Mouse (Mus musculus): ENCODE measurements around the gene Dnah6. TPM values are rescaled to one million over a fixed set of nuclear protein-coding genes. Genes with fewer than 3 reads are reported as not detected.

The Dnah6 gene
- polyA plus RNA-seq, 1 experiment from 2014 or later, result 0.06 TPM

GRCm38 (mm10) chr6:73249851-73250250, 28.4 kb upstream of the Dnah6 start:
- Histone ChIP-seq H3K4me3 (peak overlapping the region; percentile 96; the same call in 1 of the 2 replicates), H3K4me2 (0 out of 2 replicates have a peak overlapping the region, but pooled peaks have one; percentile 76), H3K27ac (no peak overlapping the region), H3K4me1 (peaks cover 11% of the 10 kb centered on the region), H3K9me3 (no peaks in the 10 kb centered on the region), H3K36me3 (0 out of 2 replicates have a peak, but pooled peaks cover 3% of the 10 kb centered on the region), H3K9ac (no peak overlapping the region), H3K27me3 (no peaks in the 10 kb centered on the region)
- WGBS, result 78% methylated on average over 4 of the region's 4 CpGs
- no peak for ATAC-seq (ENCODE audit: insufficient number of reproducible peaks, low FRiP score, low TSS enrichment, low read depth)

- WGBS, result 3% methylated on average over 12 of the region's 12 CpGs
- ATAC-seq (ENCODE audit: insufficient number of reproducible peaks, low FRiP score, low TSS enrichment, low read depth), result no peak
- 0 out of 2 replicates have a peak, but pooled peaks cover 3% of the 10 kb centered on the region for H3K36me3 ChIP-seq
- peak overlapping the region; percentile 96 for H3K4me3 ChIP-seq
- no peaks in the 10 kb centered on the region for H3K9me3 ChIP-seq
- peak overlapping the region; percentile 77; the same call in 1 of the 2 replicates for H3K27ac ChIP-seq
- H3K4me1 ChIP-seq, result peaks cover 7% of the 10 kb centered on the region
- no peaks in the 10 kb centered on the region for H3K27me3 ChIP-seq
- peak overlapping the region; percentile 95 for H3K9ac ChIP-seq
- peak overlapping the region; percentile 76 for H3K4me2 ChIP-seq
Observed at GRCm38 (mm10) chr6:73249049-73249422, 27.6 kb upstream of the Dnah6 start.

GRCm38 (mm10) chr6:73248237-73249048, 27.0 kb upstream of the Dnah6 start, which contains the start of gene Suclg1:
TSS of gene Suclg1 (plus strand) at chr6:73248382.
- Histone ChIP-seq H3K9me3 (no peaks in the 10 kb centered on the region), H3K4me3 (peak within 1 kb of the TSS; percentile 96), H3K36me3 (0 out of 2 replicates have a peak, but pooled peaks cover 3% of the 10 kb centered on the region), H3K4me1 (peaks cover 7% of the 10 kb centered on the region), H3K27ac (peak within 1 kb of the TSS; percentile 77), H3K27me3 (no peaks in the 10 kb centered on the region), H3K9ac (peak within 1 kb of the TSS; percentile 95), H3K4me2 (peak within 1 kb of the TSS; percentile 76)
- peak; percentile 88 for ATAC-seq (ENCODE audit: insufficient number of reproducible peaks, low FRiP score, low TSS enrichment, low read depth)
- under 1% methylated on average over 56 of the region's 58 CpGs for WGBS

GRCm38 (mm10) chr6:73247452-73247851, 26.0 kb upstream of the Dnah6 start:
- Histone ChIP-seq H3K4me1 (peaks cover 7% of the 10 kb centered on the region), H3K4me3 (peak overlapping the region; percentile 96), H3K27me3 (no peaks in the 10 kb centered on the region), H3K27ac (no peak overlapping the region), H3K9me3 (no peaks in the 10 kb centered on the region), H3K4me2 (peak overlapping the region; percentile 76), H3K9ac (no peak overlapping the region), H3K36me3 (0 out of 2 replicates have a peak, but pooled peaks cover 3% of the 10 kb centered on the region)
- ATAC-seq (ENCODE audit: insufficient number of reproducible peaks, low FRiP score, low TSS enrichment, low read depth), result no peak
- 44% methylated on average over 4 of the region's 4 CpGs for WGBS

GRCm38 (mm10) chr6:73246821-73247220, 25.4 kb upstream of the Dnah6 start:
- no peaks in the 10 kb centered on the region for H3K27me3 ChIP-seq
- no peaks in the 10 kb centered on the region for H3K9me3 ChIP-seq
- WGBS, result 80% methylated on average over 2 of the region's 2 CpGs
- H3K36me3 ChIP-seq, result 0 out of 2 replicates have a peak, but pooled peaks cover 3% of the 10 kb centered on the region
- H3K9ac ChIP-seq, result no peak overlapping the region
- ATAC-seq (ENCODE audit: insufficient number of reproducible peaks, low FRiP score, low TSS enrichment, low read depth), result no peak
- H3K4me3 ChIP-seq, result no peak overlapping the region
- H3K27ac ChIP-seq, result no peak overlapping the region
- H3K4me2 ChIP-seq, result no peak overlapping the region
- peaks cover 7% of the 10 kb centered on the region for H3K4me1 ChIP-seq

- H3K9me3 ChIP-seq, result no peaks in the 10 kb centered on the region; the same call in 1 of the 2 replicates
- 66% methylated on average over 3 of the region's 3 CpGs for WGBS
- no peaks in the 10 kb centered on the region for H3K27me3 ChIP-seq
- ATAC-seq (ENCODE audit: insufficient number of reproducible peaks, low FRiP score, low TSS enrichment, low read depth), result no peak
- H3K4me3 ChIP-seq, result no peak overlapping the region
- H3K4me1 ChIP-seq, result no peaks in the 10 kb centered on the region
- no peak overlapping the region for H3K27ac ChIP-seq
- no peak overlapping the region for H3K4me2 ChIP-seq
- H3K9ac ChIP-seq, result no peak overlapping the region
- no peaks in the 10 kb centered on the region for H3K36me3 ChIP-seq
Observed at GRCm38 (mm10) chr6:73235650-73236049, 14.2 kb upstream of the Dnah6 start.

GRCm38 (mm10) chr6:73234302-73234900, 12.9 kb upstream of the Dnah6 start:
- H3K4me3 ChIP-seq, result no peak overlapping the region
- ATAC-seq (ENCODE audit: insufficient number of reproducible peaks, low FRiP score, low TSS enrichment, low read depth), result no peak
- no peaks in the 10 kb centered on the region for H3K4me1 ChIP-seq
- no peaks in the 10 kb centered on the region for H3K27me3 ChIP-seq
- H3K27ac ChIP-seq, result no peak overlapping the region
- no peaks in the 10 kb centered on the region for H3K36me3 ChIP-seq
- 68% methylated on average over 6 of the region's 6 CpGs for WGBS
- H3K4me2 ChIP-seq, result no peak overlapping the region
- H3K9me3 ChIP-seq, result no peaks in the 10 kb centered on the region; the same call in 1 of the 2 replicates
- no peak overlapping the region for H3K9ac ChIP-seq

- no peaks in the 10 kb centered on the region for H3K27me3 ChIP-seq
- peaks cover 6% of the 10 kb centered on the region; the same call in 1 of the 2 replicates for H3K4me1 ChIP-seq
- no peak overlapping the region for H3K9ac ChIP-seq
- H3K4me3 ChIP-seq, result no peak overlapping the region
- H3K36me3 ChIP-seq, result no peaks in the 10 kb centered on the region
- H3K4me2 ChIP-seq, result no peak overlapping the region
- no peaks in the 10 kb centered on the region; the same call in 1 of the 2 replicates for H3K9me3 ChIP-seq
- ATAC-seq (ENCODE audit: insufficient number of reproducible peaks, low FRiP score, low TSS enrichment, low read depth), result no peak
- WGBS, result 89% methylated on average over 6 of the region's 6 CpGs
- H3K27ac ChIP-seq, result no peak overlapping the region
Observed at GRCm38 (mm10) chr6:73233202-73233726, 11.8 kb upstream of the Dnah6 start.

GRCm38 (mm10) chr6:73232152-73232584, 10.7 kb upstream of the Dnah6 start:
- WGBS, result 86% methylated on average over 12 of the region's 12 CpGs
- Histone ChIP-seq H3K4me3 (no peak overlapping the region), H3K36me3 (no peaks in the 10 kb centered on the region), H3K9ac (no peak overlapping the region), H3K4me2 (no peak overlapping the region), H3K27ac (no peak overlapping the region), H3K27me3 (no peaks in the 10 kb centered on the region), H3K9me3 (no peaks in the 10 kb centered on the region), H3K4me1 (peaks cover 6% of the 10 kb centered on the region; the same call in 1 of the 2 replicates)
- ATAC-seq (ENCODE audit: insufficient number of reproducible peaks, low FRiP score, low TSS enrichment, low read depth), result no peak

GRCm38 (mm10) chr6:73228881-73229280, 7.4 kb upstream of the Dnah6 start:
- Histone ChIP-seq H3K4me1 (peaks cover 6% of the 10 kb centered on the region; the same call in 1 of the 2 replicates), H3K4me3 (no peak overlapping the region), H3K36me3 (no peaks in the 10 kb centered on the region), H3K4me2 (no peak overlapping the region), H3K27me3 (no peaks in the 10 kb centered on the region), H3K9me3 (no peaks in the 10 kb centered on the region), H3K27ac (peak overlapping the region; percentile 59; the same call in 1 of the 2 replicates), H3K9ac (no peak overlapping the region)
- ATAC-seq (ENCODE audit: insufficient number of reproducible peaks, low FRiP score, low TSS enrichment, low read depth), result no peak
- 54% methylated on average over 3 of the region's 3 CpGs for WGBS

GRCm38 (mm10) chr6:73228408-73228807, 7.0 kb upstream of the Dnah6 start:
- Histone ChIP-seq H3K27me3 (no peaks in the 10 kb centered on the region), H3K9ac (no peak overlapping the region), H3K27ac (peak overlapping the region; percentile 59; the same call in 1 of the 2 replicates), H3K4me3 (no peak overlapping the region), H3K4me1 (peaks cover 6% of the 10 kb centered on the region; the same call in 1 of the 2 replicates), H3K4me2 (no peak overlapping the region), H3K36me3 (no peaks in the 10 kb centered on the region), H3K9me3 (no peaks in the 10 kb centered on the region)
- peak; percentile 63; the same call in 1 of the 2 replicates for ATAC-seq (ENCODE audit: insufficient number of reproducible peaks, low FRiP score, low TSS enrichment, low read depth)
- 11% methylated on average over 4 of the region's 4 CpGs for WGBS
